In genomic region chr11:98892426-98892825, GRCm38 (mm10) we compare ENCODE assay signal across 21 mouse cellular contexts. TPM values are rescaled to one million over a fixed set of nuclear protein-coding genes. Genes with fewer than 3 reads are reported as not detected.
A peak's percentile ranks its signal among the peaks of the same experiment; 100 is the strongest.
DNase-seq lines count a peak whose midpoint lies in the region; ATAC-seq and TF ChIP-seq lines count a peak whose summit lies in the region.
"Had no signal": no experiment of that assay in that cellular context is flagged by ENCODE, and none has a peak within 500 bp of the region (broad histone marks: within the 10 kb centered on the region; RNA-seq: fewer than 3 reads in every experiment).

No protein-coding gene starts in this region.

- H3K4me3 ChIP-seq in lung, embryonic 14.5 days (ENCODE audit: low read depth, low read length): no peak overlapping the region
- no peak overlapping the region for H3K4me3 ChIP-seq in embryonic facial prominence, embryonic 14.5 days (ENCODE audit: low read depth, low read length)
- H3K4me3 ChIP-seq in stomach, embryonic 16.5 days (replicated peaks; ENCODE audit: low read length): no peak overlapping the region
- H3K4me3 ChIP-seq: liver, embryonic 12.5 days; midbrain, embryonic 12.5 days; myocyte had no signal

- H3K4me1 ChIP-seq in lung, embryonic 14.5 days (ENCODE audit: insufficient read depth): no peaks in the 10 kb centered on the region
- no peaks in the 10 kb centered on the region for H3K4me1 ChIP-seq in embryonic facial prominence, embryonic 14.5 days (ENCODE audit: control insufficient read depth, insufficient read depth, low read length)
- H3K4me1 ChIP-seq in stomach, embryonic 16.5 days (ENCODE audit: control insufficient read depth, insufficient read depth, low read length): 0 out of 2 replicates have a peak, but pooled peaks cover 6% of the 10 kb centered on the region

- peak overlapping the region; percentile 50 for H3K27ac ChIP-seq in lung, embryonic 14.5 days (ENCODE audit: low read depth)
- 0 out of 2 replicates have a peak overlapping the region, but pooled peaks have one; percentile 35 for H3K27ac ChIP-seq in embryonic facial prominence, embryonic 14.5 days (replicated peaks; ENCODE audit: low read depth, low read length)
- no peak overlapping the region for H3K27ac ChIP-seq in stomach, embryonic 16.5 days (ENCODE audit: low read length)
- H3K27ac ChIP-seq: liver, embryonic 12.5 days; macrophage; midbrain, embryonic 12.5 days had no signal

- no peak for TF ChIP-seq CTCF in lung, embryonic 14.5 days (IDR thresholded peaks at IDR 0.05; ENCODE audit: low read depth)

- no peak overlapping the region; the same call in 1 of the 2 replicates for H3K9ac ChIP-seq in lung, embryonic 14.5 days
- no peak overlapping the region for H3K9ac ChIP-seq in embryonic facial prominence, embryonic 14.5 days (ENCODE audit: low read depth, low read length)
- no peak overlapping the region; the same call in 1 of the 2 replicates for H3K9ac ChIP-seq in stomach, embryonic 16.5 days (ENCODE audit: low read length)
- H3K9ac ChIP-seq: liver, embryonic 12.5 days; midbrain, embryonic 12.5 days had no signal

- no peaks in the 10 kb centered on the region for H3K27me3 ChIP-seq in lung, embryonic 14.5 days (ENCODE audit: insufficient read depth, low read length)
- no peaks in the 10 kb centered on the region for H3K27me3 ChIP-seq in embryonic facial prominence, embryonic 14.5 days (replicated peaks; ENCODE audit: control insufficient read depth, insufficient read depth, low read length)
- no peaks in the 10 kb centered on the region for H3K27me3 ChIP-seq in stomach, embryonic 16.5 days (ENCODE audit: control insufficient read depth, insufficient read depth, low read length)
- H3K27me3 ChIP-seq: liver, embryonic 12.5 days; midbrain, embryonic 12.5 days had no signal

- no peak overlapping the region for H3K4me2 ChIP-seq in lung, embryonic 14.5 days
- no peak overlapping the region for H3K4me2 ChIP-seq in embryonic facial prominence, embryonic 14.5 days (ENCODE audit: low read depth, low read length)
- H3K4me2 ChIP-seq in stomach, embryonic 16.5 days (ENCODE audit: low read depth, low read length): no peak overlapping the region
- H3K4me2 ChIP-seq: liver, embryonic 12.5 days; midbrain, embryonic 12.5 days had no signal

- H3K9me3 ChIP-seq in lung, embryonic 14.5 days (ENCODE audit: low read depth, low read length): no peaks in the 10 kb centered on the region
- H3K9me3 ChIP-seq in embryonic facial prominence, embryonic 14.5 days (ENCODE audit: control insufficient read depth, low read length): no peaks in the 10 kb centered on the region
- H3K9me3 ChIP-seq in stomach, embryonic 16.5 days (replicated peaks; ENCODE audit: control insufficient read depth, low read length): no peaks in the 10 kb centered on the region
- H3K9me3 ChIP-seq: G1E; liver, embryonic 12.5 days had no signal

- no peak for DNase-seq in lung, embryonic 14.5 days
- DNase-seq in lung, postnatal 25 days (ENCODE audit: low spot score): no peak
- peak; percentile 56 for DNase-seq in R1 (ENCODE audit: low read depth, low spot score)
- no peak for DNase-seq in embryonic facial prominence, embryonic 14.5 days (ENCODE audit: low spot score)
- no peak for DNase-seq in layer of hippocampus, postnatal 10 days (ENCODE audit: low spot score in 2 of 2)
- no peak for DNase-seq in liver
- DNase-seq: cerebellum, adult 11-12 months; cerebellum, postnatal 25 days; gastrocnemius, postnatal 25 days; heart, postnatal 14 days; kidney, adult 11 months; kidney, postnatal 25 days; layer of hippocampus, adult 9-11 months; thymus, adult 2 months had no signal

- ATAC-seq in lung, embryonic 14.5 days (ENCODE audit: insufficient read depth): peak; percentile 47; the same call in 1 of the 2 replicates
- no peak for ATAC-seq in embryonic facial prominence, embryonic 14.5 days (ENCODE audit: low read depth)
- ATAC-seq in stomach, embryonic 16.5 days (ENCODE audit: insufficient read depth, low FRiP score): peak; percentile 46; the same call in 1 of the 2 replicates
- ATAC-seq: hindbrain, embryonic 16.5 days; liver, embryonic 12.5 days had no signal

- 55% methylated on average over 5 of the region's 5 CpGs for WGBS in lung, embryonic 14.5 days
- WGBS in embryonic facial prominence, embryonic 14.5 days: 63% methylated on average over 5 of the region's 5 CpGs
- WGBS in stomach, embryonic 16.5 days: 52% methylated on average over 5 of the region's 5 CpGs

- peaks cover 89% of the 10 kb centered on the region for H3K36me3 ChIP-seq in lung, embryonic 14.5 days (ENCODE audit: insufficient read depth)
- H3K36me3 ChIP-seq in embryonic facial prominence, embryonic 14.5 days (ENCODE audit: control insufficient read depth, insufficient read depth, low read length): peaks cover 92% of the 10 kb centered on the region
- peaks cover 17% of the 10 kb centered on the region for H3K36me3 ChIP-seq in stomach, embryonic 16.5 days (ENCODE audit: control insufficient read depth, insufficient read depth, low read length)

RNA-seq across cellular contexts. Expression of gene Cdc6, which starts 15.2 kb away (rescaled TPM):
- 47.0 and 48.1 TPM in 2 replicates for polyA plus RNA-seq in lung, embryonic 14.5 days (2014; fragmentation: Nextera tagmentation; extraction: Ambion mirVana)
- polyA plus RNA-seq in embryonic facial prominence, embryonic 14.5 days (2014; fragmentation: Nextera tagmentation; extraction: Ambion mirVana): 22.7 and 23.0 TPM in 2 replicates
- 26.9 and 28.1 TPM in 2 replicates for polyA plus RNA-seq in stomach, embryonic 16.5 days (2015; fragmentation: Nextera tagmentation; extraction: Ambion mirVana)
- total RNA-seq in layer of hippocampus, postnatal 10 days (2021): 1 to 10 TPM; 1.1 to 2.2 TPM

RNA-seq across cellular contexts. Expression of gene Wipf2, which starts 29.0 kb away (rescaled TPM):
- 4.7 and 5.7 TPM in 2 replicates for polyA plus RNA-seq in lung, embryonic 14.5 days (2014; fragmentation: Nextera tagmentation; extraction: Ambion mirVana)
- 3.9 and 4.3 TPM in 2 replicates for polyA plus RNA-seq in embryonic facial prominence, embryonic 14.5 days (2014; fragmentation: Nextera tagmentation; extraction: Ambion mirVana)
- polyA plus RNA-seq in stomach, embryonic 16.5 days (2015; fragmentation: Nextera tagmentation; extraction: Ambion mirVana): 5.0 and 5.3 TPM in 2 replicates
- 10 to 100 TPM; 29.7 to 30.9 TPM for total RNA-seq in layer of hippocampus, postnatal 10 days (2021)

RNA-seq across cellular contexts. Expression of gene Rara, which starts 35.2 kb away (rescaled TPM):
- polyA plus RNA-seq in lung, embryonic 14.5 days (2014; fragmentation: Nextera tagmentation; extraction: Ambion mirVana): 43.2 and 45.3 TPM in 2 replicates
- polyA plus RNA-seq in embryonic facial prominence, embryonic 14.5 days (2014; fragmentation: Nextera tagmentation; extraction: Ambion mirVana): 46.4 and 50.3 TPM in 2 replicates
- 28.8 and 30.1 TPM in 2 replicates for polyA plus RNA-seq in stomach, embryonic 16.5 days (2015; fragmentation: Nextera tagmentation; extraction: Ambion mirVana)
- 10 to 100 TPM; 21.7 to 24.0 TPM for total RNA-seq in layer of hippocampus, postnatal 10 days (2021)

RNA-seq across cellular contexts. Expression of gene Rapgefl1, which starts 55.8 kb away (rescaled TPM):
- 1.5 and 2.1 TPM in 2 replicates for polyA plus RNA-seq in lung, embryonic 14.5 days (2014; fragmentation: Nextera tagmentation; extraction: Ambion mirVana)
- polyA plus RNA-seq in embryonic facial prominence, embryonic 14.5 days (2014; fragmentation: Nextera tagmentation; extraction: Ambion mirVana): 5.7 and 6.3 TPM in 2 replicates
- 6.5 and 7.8 TPM in 2 replicates for polyA plus RNA-seq in stomach, embryonic 16.5 days (2015; fragmentation: Nextera tagmentation; extraction: Ambion mirVana)
- 100 to 1,000 TPM; 148 to 154 TPM for total RNA-seq in layer of hippocampus, postnatal 10 days (2021)
